Comparison of ENCODE assay signal across 20 mouse cellular contexts in the genomic region with DNA sequence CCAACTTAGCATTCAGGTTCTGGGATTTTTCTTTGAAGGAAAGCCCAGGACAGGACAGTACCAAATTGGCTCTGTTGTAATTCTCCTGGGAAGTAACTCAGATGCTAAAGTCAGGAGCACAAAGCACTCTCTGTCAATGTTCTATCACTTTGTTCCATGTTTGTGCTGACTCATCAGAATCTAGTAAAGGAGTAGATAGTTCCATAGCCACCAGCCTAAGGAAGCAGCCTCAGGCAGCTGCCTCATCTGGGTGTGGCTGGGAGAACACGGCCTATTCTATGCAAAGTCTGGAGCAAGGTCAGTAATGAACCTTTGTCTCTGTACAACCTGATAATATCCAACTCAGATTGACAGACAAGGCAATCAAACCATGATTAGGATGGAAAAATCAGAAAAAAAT.
"Had no signal": no experiment of that assay in that cellular context is flagged by ENCODE, and none has a peak within 500 bp of the region (broad histone marks: within the 10 kb centered on the region; RNA-seq: fewer than 3 reads in every experiment).

No protein-coding gene starts in this region.

- H3K9ac ChIP-seq: limb, embryonic 13.5 days; liver, embryonic 12.5 days; liver, embryonic 15.5 days; lung, embryonic 15.5 days; stomach, embryonic 15.5 days had no signal

- H3K9me3 ChIP-seq: limb, embryonic 10.5 days; limb, embryonic 13.5 days; liver, embryonic 12.5 days; liver, embryonic 15.5 days; lung, embryonic 15.5 days; megakaryocyte, embryonic 14.5 days; midbrain, embryonic 10.5 days; stomach, embryonic 15.5 days had no signal

- H3K4me3 ChIP-seq: layer of hippocampus, adult 2 months; limb, embryonic 10.5 days; limb, embryonic 13.5 days; liver, embryonic 12.5 days; liver, embryonic 15.5 days; lung, embryonic 15.5 days; megakaryocyte, embryonic 14.5 days; midbrain, embryonic 10.5 days; stomach, embryonic 15.5 days had no signal

- H3K36me3 ChIP-seq: limb, embryonic 10.5 days; limb, embryonic 13.5 days; liver, embryonic 12.5 days; liver, embryonic 15.5 days; lung, embryonic 15.5 days; midbrain, embryonic 10.5 days; stomach, embryonic 15.5 days had no signal

- ATAC-seq: liver, embryonic 12.5 days had no signal

- H3K27ac ChIP-seq: kidney, postnatal 0 days; layer of hippocampus, adult 2 months; limb, embryonic 10.5 days; limb, embryonic 13.5 days; liver, embryonic 12.5 days; liver, embryonic 15.5 days; lung, embryonic 15.5 days; midbrain, embryonic 10.5 days; stomach, embryonic 15.5 days had no signal

- H3K4me1 ChIP-seq: limb, embryonic 13.5 days; liver, embryonic 12.5 days; liver, embryonic 15.5 days; lung, embryonic 15.5 days; megakaryocyte, embryonic 14.5 days; stomach, embryonic 15.5 days had no signal

- H3K27me3 ChIP-seq: limb, embryonic 13.5 days; liver, embryonic 12.5 days; liver, embryonic 15.5 days; lung, embryonic 15.5 days; megakaryocyte, embryonic 14.5 days; stomach, embryonic 15.5 days had no signal

- DNase-seq: kidney, postnatal 25 days; layer of hippocampus, adult 9-11 months; liver; lung, adult 18-20 months; lung, postnatal 10 days; lung, postnatal 36 days; midbrain, embryonic 14.5 days; right cerebral cortex, postnatal 25 days; spleen, adult 18-20 months; thymus, postnatal 36 days had no signal

- H3K4me2 ChIP-seq: limb, embryonic 13.5 days; liver, embryonic 12.5 days; liver, embryonic 15.5 days; lung, embryonic 15.5 days; stomach, embryonic 15.5 days had no signal
